Mouse (Mus musculus): ENCODE data around the gene Usmg5.

DNA sequence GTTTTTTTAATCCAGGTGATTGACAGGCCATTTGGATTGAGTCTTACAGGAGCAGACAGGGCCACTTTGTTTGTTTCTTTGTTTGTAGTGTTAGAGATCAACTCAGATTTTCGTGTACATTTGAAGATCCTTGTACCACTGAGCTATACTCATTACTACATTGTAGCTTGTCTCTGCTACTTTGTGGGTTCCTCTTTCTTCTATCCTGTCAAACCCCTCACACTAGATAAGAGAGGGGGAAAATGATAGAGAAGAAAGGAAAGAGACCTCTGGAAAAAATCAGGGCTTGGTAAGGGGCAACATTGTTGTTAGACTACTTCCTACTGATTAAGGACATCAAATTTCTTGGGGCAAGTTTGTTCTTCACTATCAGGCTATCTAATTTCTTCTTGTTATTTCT lies 32.8 kb downstream of the Usmg5 start:
- TF ChIP-seq MAFK (IDR thresholded peaks at IDR 0.05; ENCODE audit: insufficient read depth, low read depth, low read length): no peak
- TF ChIP-seq ZC3H11A (IDR thresholded peaks at IDR 0.05; ENCODE audit: borderline replicate concordance, low read depth, low read length): no peak
- no peak for TF ChIP-seq HCFC1 (IDR thresholded peaks at IDR 0.05; ENCODE audit: borderline replicate concordance, insufficient read depth, low read length)
